Mouse (Mus musculus): Measurements from ENCODE around the gene Psmd14. TPM values are rescaled to one million over a fixed set of nuclear protein-coding genes. Genes with fewer than 3 reads are reported as not detected.
A peak's percentile ranks its signal among the peaks of the same experiment; 100 is the strongest.

Gene Psmd14
- total RNA-seq, 2 experiments from 2014 or later = 110 to 120 TPM

DNA sequence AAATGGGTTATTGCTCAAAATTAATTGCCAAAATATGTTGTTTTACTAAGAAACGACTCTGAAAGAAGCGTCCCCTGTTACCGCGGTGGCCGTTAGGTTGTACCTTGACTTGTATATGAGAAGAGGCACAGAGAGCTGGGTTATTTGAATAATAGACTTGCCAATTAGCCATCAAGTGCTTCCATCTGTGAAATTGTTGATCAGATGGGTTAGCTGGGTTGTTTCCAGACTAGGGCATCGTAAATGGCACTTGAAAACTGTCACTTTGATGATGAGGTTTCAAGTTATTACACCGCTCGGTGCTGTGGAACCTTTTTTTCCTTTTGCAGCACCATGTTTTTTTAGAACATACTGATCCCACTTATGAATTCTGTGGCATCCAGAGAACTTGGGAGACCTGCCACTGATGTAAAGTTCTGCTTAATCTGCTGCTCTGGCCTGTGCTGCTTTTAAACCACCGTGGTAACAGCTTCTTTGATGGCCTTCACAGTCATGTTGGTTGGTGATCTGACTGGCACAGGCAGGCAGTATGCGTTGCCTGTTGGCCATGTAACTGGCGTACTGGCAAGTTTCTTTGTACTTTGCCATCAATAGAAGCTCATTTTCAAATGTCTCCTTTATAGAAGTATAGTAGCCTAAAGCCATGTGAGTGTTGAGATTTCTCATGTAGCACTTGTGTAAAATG is 21.4 kb downstream of the Psmd14 start:
- H3K27ac ChIP-seq = peak overlapping the region; percentile 79
- DNase-seq (ENCODE audit: low spot score in 2 of 2) = peak; percentile 31 to 36
- H3K4me3 ChIP-seq = no peak overlapping the region
- TF ChIP-seq CTCF (conservative IDR thresholded peaks at IDR 0.05) = no peak

DNA sequence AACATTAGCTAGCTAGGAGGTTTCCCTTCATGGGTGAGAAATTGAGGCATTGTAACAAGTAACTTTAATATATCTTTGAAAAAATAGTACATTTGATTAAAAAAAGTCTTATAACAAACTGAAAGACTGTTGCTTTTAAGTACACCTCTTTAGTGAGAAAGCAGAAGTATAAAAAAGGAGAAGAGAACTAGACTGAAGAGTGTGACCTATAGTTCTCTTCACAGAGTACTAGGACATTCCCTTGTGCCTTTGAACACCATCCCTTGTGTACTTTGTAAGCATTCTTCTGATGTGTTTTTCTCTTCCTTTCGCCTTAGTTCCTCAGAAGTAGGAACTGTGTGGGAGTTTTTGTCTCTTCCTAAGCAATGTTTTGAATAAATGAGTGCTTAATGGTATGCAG is 22.7 kb downstream of the Psmd14 start:
- Histone ChIP-seq H3K4me3 (no peak overlapping the region), H3K27ac (no peak overlapping the region; the same call in 1 of the 2 replicates)
- DNase-seq (ENCODE audit: low spot score in 2 of 2) = no peak
- no peak for TF ChIP-seq CTCF (conservative IDR thresholded peaks at IDR 0.05)

DNA sequence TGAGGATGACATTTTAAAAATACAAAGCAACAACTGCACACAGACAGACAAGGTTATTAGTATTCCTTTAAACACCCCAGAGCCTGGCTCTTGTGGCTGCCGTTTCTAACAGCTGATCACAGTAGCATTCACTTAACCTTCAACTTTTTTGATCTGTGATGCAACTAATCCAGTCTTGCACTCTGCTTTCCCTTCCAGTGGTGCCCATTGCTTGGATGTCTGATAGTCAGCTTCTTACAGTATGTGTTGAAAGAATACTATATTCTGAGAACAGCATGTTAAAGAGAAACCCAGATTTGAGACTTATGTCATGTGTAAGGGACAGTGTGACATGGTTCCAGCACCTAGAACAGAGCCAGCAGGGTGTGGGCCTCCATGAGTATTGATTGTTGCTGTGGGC is 34.6 kb downstream of the Psmd14 start:
- Histone ChIP-seq H3K27ac (no peak overlapping the region), H3K4me3 (no peak overlapping the region)
- TF ChIP-seq CTCF (conservative IDR thresholded peaks at IDR 0.05) = no peak
- no peak for DNase-seq (ENCODE audit: low spot score in 2 of 2)

DNA sequence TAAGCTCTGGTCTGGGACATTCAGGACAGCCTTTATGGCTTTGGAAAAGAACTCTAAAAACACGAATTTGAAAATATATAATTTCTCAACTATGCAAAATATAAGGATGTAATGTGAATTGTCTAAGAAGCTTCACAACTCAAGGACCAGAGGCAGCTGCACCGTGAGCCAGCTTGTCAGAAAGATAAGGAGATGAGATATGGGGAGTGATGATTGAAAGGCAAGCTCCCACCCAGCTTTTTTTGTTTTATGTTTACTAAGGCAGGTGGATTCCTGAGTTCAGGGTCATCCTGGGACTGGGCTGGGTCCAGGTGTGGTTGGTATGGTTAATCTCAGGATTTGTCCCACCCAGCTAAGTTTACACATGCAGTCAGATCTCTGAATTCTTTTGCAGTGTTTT is 35.1 kb downstream of the Psmd14 start:
- no peak for DNase-seq (ENCODE audit: low spot score in 2 of 2)

GRCm38 (mm10) chr2:61747411-61747810 is 35.9 kb downstream of the Psmd14 start:
- peak overlapping the region; percentile 56; the same call in 1 of the 2 replicates for H3K27ac ChIP-seq
- DNase-seq (ENCODE audit: low spot score in 2 of 2) = no peak

More for the DNA sequence above, 35.1 kb downstream of the Psmd14 start:
- Histone ChIP-seq H3K27ac (no peak overlapping the region; the same call in 1 of the 2 replicates), H3K4me3 (no peak overlapping the region)
- no peak for TF ChIP-seq CTCF (conservative IDR thresholded peaks at IDR 0.05)

GRCm38 (mm10) chr2:61750702-61751101 is 39.2 kb downstream of the Psmd14 start:
- no peak overlapping the region for H3K27ac ChIP-seq
- DNase-seq (ENCODE audit: low spot score in 2 of 2) = no peak
- H3K4me3 ChIP-seq = no peak overlapping the region
- TF ChIP-seq CTCF (conservative IDR thresholded peaks at IDR 0.05) = no peak

More at GRCm38 (mm10) chr2:61747411-61747810, 35.9 kb downstream of the Psmd14 start:
- no peak overlapping the region for H3K4me3 ChIP-seq
- no peak for TF ChIP-seq CTCF (conservative IDR thresholded peaks at IDR 0.05)

GRCm38 (mm10) chr2:61751286-61751685 is 39.8 kb downstream of the Psmd14 start:
- TF ChIP-seq CTCF (conservative IDR thresholded peaks at IDR 0.05) = no peak
- Histone ChIP-seq H3K27ac (no peak overlapping the region), H3K4me3 (no peak overlapping the region)
- no peak for DNase-seq (ENCODE audit: low spot score in 2 of 2)

DNA sequence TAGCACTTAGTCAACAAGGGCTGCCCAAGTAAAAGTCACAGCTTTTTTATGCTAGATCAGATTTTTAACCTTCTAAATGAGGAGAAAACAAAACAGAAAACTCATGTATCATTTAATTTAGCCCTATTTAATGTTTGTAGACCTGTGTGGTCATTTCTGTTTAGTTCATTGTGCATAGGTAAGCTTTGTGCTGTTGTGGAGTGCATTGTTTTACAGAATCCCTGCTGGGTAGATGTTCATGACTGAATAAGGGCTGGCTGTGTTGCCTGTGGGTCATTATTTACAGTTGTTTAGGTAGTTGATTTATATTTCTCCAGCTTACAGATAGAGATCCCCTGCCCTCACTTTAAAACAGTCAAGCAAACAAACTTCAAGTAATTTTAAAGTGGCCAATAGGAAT is 40.9 kb downstream of the Psmd14 start:
- no peak for TF ChIP-seq CTCF (conservative IDR thresholded peaks at IDR 0.05)
- H3K4me3 ChIP-seq = no peak overlapping the region
- DNase-seq (ENCODE audit: low spot score in 2 of 2) = no peak
- no peak overlapping the region for H3K27ac ChIP-seq

- no peak overlapping the region for H3K4me3 ChIP-seq
- no peak for TF ChIP-seq CTCF (conservative IDR thresholded peaks at IDR 0.05)
- no peak for DNase-seq (ENCODE audit: low spot score in 2 of 2)
- H3K27ac ChIP-seq = no peak overlapping the region
Observed at GRCm38 (mm10) chr2:61754989-61755388, 43.5 kb downstream of the Psmd14 start.

GRCm38 (mm10) chr2:61759234-61759855 is 47.9 kb downstream of the Psmd14 start:
- no peak overlapping the region for H3K4me3 ChIP-seq
- H3K27ac ChIP-seq = no peak overlapping the region
- DNase-seq (ENCODE audit: low spot score in 2 of 2) = no peak
- TF ChIP-seq CTCF (conservative IDR thresholded peaks at IDR 0.05) = no peak

- H3K4me3 ChIP-seq = no peak overlapping the region
- TF ChIP-seq CTCF (conservative IDR thresholded peaks at IDR 0.05) = no peak
- DNase-seq (ENCODE audit: low spot score in 2 of 2) = no peak
- H3K27ac ChIP-seq = no peak overlapping the region
Observed at GRCm38 (mm10) chr2:61760044-61760443, 48.5 kb downstream of the Psmd14 start.

DNA sequence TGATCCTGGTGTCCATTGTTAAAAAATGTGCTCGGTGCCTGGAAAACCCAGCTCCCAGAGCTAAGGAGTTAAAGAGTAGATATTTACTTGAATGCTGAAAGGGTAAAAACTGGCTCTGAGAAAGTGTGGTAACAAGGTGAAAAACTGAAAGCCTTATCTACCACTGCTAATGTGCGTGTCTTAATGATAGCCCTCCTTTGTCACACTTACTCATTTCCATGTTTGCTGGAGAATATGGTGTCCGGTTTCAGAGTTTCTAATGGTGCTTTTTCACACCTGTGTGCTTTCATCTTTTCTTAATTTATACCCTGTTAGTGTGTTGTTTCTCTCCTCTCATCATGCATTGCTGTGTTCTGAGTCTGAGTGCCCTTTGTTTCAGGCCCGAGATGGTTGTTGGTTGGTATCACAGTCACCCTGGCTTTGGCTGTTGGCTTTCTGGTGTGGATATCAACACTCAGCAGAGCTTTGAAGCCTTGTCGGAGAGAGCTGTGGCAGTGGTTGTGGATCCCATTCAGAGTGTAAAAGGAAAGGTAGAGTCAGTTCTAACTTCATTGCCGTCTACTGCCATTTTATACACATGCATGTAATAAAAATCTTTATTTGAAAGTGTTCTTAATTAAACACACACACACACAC is 53.1 kb downstream of the Psmd14 start:
- Histone ChIP-seq H3K4me3 (no peak overlapping the region), H3K27ac (peak overlapping the region; percentile 76)
- no peak for DNase-seq (ENCODE audit: low spot score in 2 of 2)
- TF ChIP-seq CTCF (conservative IDR thresholded peaks at IDR 0.05) = no peak

GRCm38 (mm10) chr2:61765526-61765925 is 54.0 kb downstream of the Psmd14 start:
- DNase-seq (ENCODE audit: low spot score in 2 of 2) = no peak
- Histone ChIP-seq H3K4me3 (no peak overlapping the region), H3K27ac (peak overlapping the region; percentile 76)
- TF ChIP-seq CTCF (conservative IDR thresholded peaks at IDR 0.05) = no peak

Measured in layer of hippocampus, adult 2 months (tissue).